Mouse (Mus musculus): Measurements from ENCODE around the gene Angptl2.

The Angptl2 gene

GRCm38 (mm10) chr2:33292057-33292456 lies 76.2 kb downstream of the Angptl2 start:
- H3K9me3 ChIP-seq (ENCODE audit: low read length): no peaks in the 10 kb centered on the region
- no peaks in the 10 kb centered on the region for H3K27me3 ChIP-seq (ENCODE audit: insufficient read depth, low read length)
- no peak overlapping the region for H3K4me3 ChIP-seq (replicated peaks; ENCODE audit: low read length)
- H3K36me3 ChIP-seq (ENCODE audit: insufficient read depth, low read length): peaks cover 17% of the 10 kb centered on the region; the same call in 1 of the 2 replicates
- H3K4me1 ChIP-seq (replicated peaks; ENCODE audit: low read depth, low read length): no peaks in the 10 kb centered on the region; the same call in 1 of the 2 replicates
- TF ChIP-seq CTCF (conservative IDR thresholded peaks at IDR 0.05; ENCODE audit: low read length) (no peak), NANOG (IDR thresholded peaks at IDR 0.05; ENCODE audit: borderline replicate concordance, low read length) (no peak), POU5F1 (IDR thresholded peaks at IDR 0.05; ENCODE audit: borderline replicate concordance, low read length) (no peak)

- H3K36me3 ChIP-seq (ENCODE audit: insufficient read depth, low read length): peaks cover 20% of the 10 kb centered on the region; the same call in 1 of the 2 replicates
- peaks cover 4% of the 10 kb centered on the region; the same call in 1 of the 2 replicates for H3K4me1 ChIP-seq (replicated peaks; ENCODE audit: low read depth, low read length)
- no peaks in the 10 kb centered on the region for H3K9me3 ChIP-seq (ENCODE audit: low read length)
- TF ChIP-seq NANOG (IDR thresholded peaks at IDR 0.05; ENCODE audit: borderline replicate concordance, low read length): no peak
- no peak for TF ChIP-seq CTCF (conservative IDR thresholded peaks at IDR 0.05; ENCODE audit: low read length)
- no peak for TF ChIP-seq POU5F1 (IDR thresholded peaks at IDR 0.05; ENCODE audit: borderline replicate concordance, low read length)
- no peak overlapping the region for H3K4me3 ChIP-seq (replicated peaks; ENCODE audit: low read length)
- H3K27me3 ChIP-seq (ENCODE audit: insufficient read depth, low read length): no peaks in the 10 kb centered on the region
Measured at GRCm38 (mm10) chr2:33295115-33295514, 79.2 kb downstream of the Angptl2 start.

Data from E14TG2a.4 (cell line).